13 mouse cellular contexts compared by ENCODE assay signal in genomic region chr14:121280601-121281335, GRCm38 (mm10).
DNase-seq lines count a peak whose midpoint lies in the region; ATAC-seq and TF ChIP-seq lines count a peak whose summit lies in the region.
"Had no signal": no experiment of that assay in that cellular context is flagged by ENCODE, and none has a peak within 500 bp of the region (broad histone marks: within the 10 kb centered on the region; RNA-seq: fewer than 3 reads in every experiment).

No protein-coding gene starts in this region.

- H3K4me1 ChIP-seq in forebrain, embryonic 14.5 days (ENCODE audit: control insufficient read depth, insufficient read depth, low read length) = no peaks in the 10 kb centered on the region
- no peaks in the 10 kb centered on the region for H3K4me1 ChIP-seq in forebrain, embryonic 12.5 days
- no peaks in the 10 kb centered on the region for H3K4me1 ChIP-seq in lung, embryonic 14.5 days (ENCODE audit: insufficient read depth)
- no peaks in the 10 kb centered on the region; the same call in 1 of the 2 replicates for H3K4me1 ChIP-seq in lung, adult 2 months (ENCODE audit: control insufficient read depth, insufficient read depth, low read length)
- H3K4me1 ChIP-seq: midbrain, embryonic 13.5 days had no signal

- TF ChIP-seq CTCF in lung, embryonic 14.5 days (IDR thresholded peaks at IDR 0.05; ENCODE audit: low read depth) = no peak
- TF ChIP-seq CTCF in lung, adult 2 months (IDR thresholded peaks at IDR 0.05; ENCODE audit: insufficient read depth, low read length) = no peak
- TF ChIP-seq CTCF in brain, embryonic 14.5 days (IDR thresholded peaks at IDR 0.05; ENCODE audit: borderline replicate concordance, extremely low read depth, insufficient read depth, insufficient read length) = no peak

- no peaks in the 10 kb centered on the region for H3K27me3 ChIP-seq in forebrain, embryonic 14.5 days (replicated peaks; ENCODE audit: control insufficient read depth, insufficient read depth, low read length)
- H3K27me3 ChIP-seq in forebrain, embryonic 12.5 days = no peaks in the 10 kb centered on the region
- H3K27me3 ChIP-seq in lung, embryonic 14.5 days (ENCODE audit: insufficient read depth, low read length) = no peaks in the 10 kb centered on the region
- H3K27me3 ChIP-seq: midbrain, embryonic 13.5 days; neural tube, embryonic 15.5 days had no signal

- peak; percentile 20 for DNase-seq in forebrain, embryonic 14.5 days (ENCODE audit: low spot score)
- peak; percentile 43 for DNase-seq in lung, embryonic 14.5 days
- no peak for DNase-seq in lung, adult 2 months
- DNase-seq in brain, embryonic 14.5 days (ENCODE audit: low read depth) = peak; percentile 40
- no peak for DNase-seq in cerebellum, adult 9-11 months
- no peak for DNase-seq in gastrocnemius, postnatal 36 days

- H3K9ac ChIP-seq in forebrain, embryonic 14.5 days (ENCODE audit: low read length) = no peak overlapping the region
- H3K9ac ChIP-seq in forebrain, embryonic 12.5 days = no peak overlapping the region
- H3K9ac ChIP-seq in lung, embryonic 14.5 days = no peak overlapping the region
- H3K9ac ChIP-seq: liver, embryonic 14.5 days; midbrain, embryonic 13.5 days; neural tube, embryonic 15.5 days had no signal

- no peak for TF ChIP-seq POLR2A in lung, adult 2 months (IDR thresholded peaks at IDR 0.05; ENCODE audit: borderline replicate concordance, extremely low read depth, low read depth, low read length)
- TF ChIP-seq POLR2A in brain, embryonic 14.5 days (IDR thresholded peaks at IDR 0.05; ENCODE audit: borderline replicate concordance, extremely low read depth, insufficient read depth, insufficient read length, poor library complexity, severe bottlenecking) = no peak

- WGBS in forebrain, embryonic 14.5 days = 83% methylated on average over 16 of the region's 16 CpGs
- WGBS in forebrain, embryonic 12.5 days = 89% methylated on average over 16 of the region's 16 CpGs
- WGBS in lung, embryonic 14.5 days = 73% methylated on average over 16 of the region's 16 CpGs
- 47% methylated on average over 16 of the region's 16 CpGs for WGBS in lung, adult 2 months

- no peak overlapping the region for H3K4me2 ChIP-seq in forebrain, embryonic 14.5 days (ENCODE audit: low read length)
- no peak overlapping the region for H3K4me2 ChIP-seq in forebrain, embryonic 12.5 days
- H3K4me2 ChIP-seq in lung, embryonic 14.5 days = no peak overlapping the region
- H3K4me2 ChIP-seq: midbrain, embryonic 13.5 days; neural tube, embryonic 15.5 days had no signal

- no peak overlapping the region for H3K4me3 ChIP-seq in forebrain, embryonic 14.5 days (ENCODE audit: low read depth, low read length)
- no peak overlapping the region for H3K4me3 ChIP-seq in forebrain, embryonic 12.5 days (replicated peaks)
- H3K4me3 ChIP-seq in lung, embryonic 14.5 days (ENCODE audit: low read depth, low read length) = no peak overlapping the region
- no peak overlapping the region for H3K4me3 ChIP-seq in lung, adult 2 months (replicated peaks; ENCODE audit: extremely low read depth, low read depth, low read length)
- H3K4me3 ChIP-seq: erythroblast, embryonic 14.5 days; left cerebral cortex, adult 2 months; midbrain, embryonic 13.5 days; neural tube, embryonic 15.5 days had no signal

- no peaks in the 10 kb centered on the region for H3K9me3 ChIP-seq in forebrain, embryonic 14.5 days (replicated peaks; ENCODE audit: control insufficient read depth, low read length)
- H3K9me3 ChIP-seq in forebrain, embryonic 12.5 days = no peaks in the 10 kb centered on the region
- no peaks in the 10 kb centered on the region for H3K9me3 ChIP-seq in lung, embryonic 14.5 days (ENCODE audit: low read depth, low read length)
- H3K9me3 ChIP-seq: midbrain, embryonic 13.5 days; neural tube, embryonic 15.5 days had no signal

- no peak for ATAC-seq in forebrain, embryonic 14.5 days
- no peak for ATAC-seq in forebrain, embryonic 12.5 days (ENCODE audit: low FRiP score)
- ATAC-seq in lung, embryonic 14.5 days (ENCODE audit: insufficient read depth) = no peak
- 0 out of 2 replicates have a peak, but pooled peaks have one; percentile 20 for ATAC-seq in megakaryocyte, adult 5-6 weeks (ENCODE audit: poor library complexity, severe bottlenecking)
- ATAC-seq: midbrain, embryonic 13.5 days had no signal

- peaks cover 81% of the 10 kb centered on the region for H3K36me3 ChIP-seq in forebrain, embryonic 14.5 days (ENCODE audit: control insufficient read depth, insufficient read depth, low read length)
- H3K36me3 ChIP-seq in forebrain, embryonic 12.5 days (replicated peaks) = peaks cover 70% of the 10 kb centered on the region
- H3K36me3 ChIP-seq in lung, embryonic 14.5 days (ENCODE audit: insufficient read depth) = peaks cover 93% of the 10 kb centered on the region

- intact Hi-C loops in gastrocnemius, postnatal 36 days (cut with DNase I) = loop anchor here (2.0 kb wide), 1 partner anchor 164 kb away; no protein-coding TSS in a partner anchor

- H3K27ac ChIP-seq in forebrain, embryonic 14.5 days (ENCODE audit: low read depth, low read length) = no peak overlapping the region
- H3K27ac ChIP-seq in forebrain, embryonic 12.5 days = no peak overlapping the region
- H3K27ac ChIP-seq in lung, embryonic 14.5 days (ENCODE audit: low read depth) = no peak overlapping the region
- H3K27ac ChIP-seq: left cerebral cortex, adult 2 months; liver, embryonic 14.5 days; midbrain, embryonic 13.5 days; neural tube, embryonic 15.5 days had no signal

Comparison
In these comparisons a context has a peak if more than half of its experiments do, and no peak if none do; other contexts are left out.
1. DNase-seq: peak in forebrain, embryonic 14.5 days (single experiment), lung, embryonic 14.5 days (single experiment) and brain, embryonic 14.5 days (single experiment); none in lung, adult 2 months (single experiment), cerebellum, adult 9-11 months (single experiment) and gastrocnemius, postnatal 36 days (0 of 2).